Comparison of ENCODE assay signal across 15 mouse cellular contexts in genomic region chr14:21820880-21821505, GRCm38 (mm10). TPM values are rescaled to one million over a fixed set of nuclear protein-coding genes. Genes with fewer than 3 reads are reported as not detected.
DNase-seq lines count a peak whose midpoint lies in the region; ATAC-seq and TF ChIP-seq lines count a peak whose summit lies in the region.
"Had no signal": no experiment of that assay in that cellular context is flagged by ENCODE, and none has a peak within 500 bp of the region (broad histone marks: within the 10 kb centered on the region; RNA-seq: fewer than 3 reads in every experiment).

No protein-coding gene starts in this region.

- no peak overlapping the region for H3K9ac ChIP-seq in limb, embryonic 15.5 days
- H3K9ac ChIP-seq in liver, postnatal 0 days (replicated peaks), result no peak overlapping the region
- H3K9ac ChIP-seq: limb, embryonic 13.5 days had no signal

- H3K36me3 ChIP-seq in limb, embryonic 15.5 days, result no peaks in the 10 kb centered on the region
- no peaks in the 10 kb centered on the region for H3K36me3 ChIP-seq in limb, embryonic 10.5 days
- H3K36me3 ChIP-seq in liver, postnatal 0 days (replicated peaks; ENCODE audit: insufficient read depth, low read length), result no peaks in the 10 kb centered on the region
- H3K36me3 ChIP-seq: limb, embryonic 13.5 days had no signal

- ATAC-seq in limb, embryonic 15.5 days (ENCODE audit: insufficient number of reproducible peaks, low FRiP score, low TSS enrichment, low read depth), result 0 out of 2 replicates have a peak, but pooled peaks have one; percentile 23
- ATAC-seq in liver, postnatal 0 days, result no peak

- no peak overlapping the region for H3K27ac ChIP-seq in limb, embryonic 15.5 days
- H3K27ac ChIP-seq in limb, embryonic 10.5 days, result no peak overlapping the region
- H3K27ac ChIP-seq in liver, postnatal 0 days (ENCODE audit: low read depth), result no peak overlapping the region
- H3K27ac ChIP-seq: limb, embryonic 13.5 days had no signal

- peak; percentile 57 for TF ChIP-seq CTCF in liver, postnatal 0 days (IDR thresholded peaks at IDR 0.05; ENCODE audit: low read depth)

- no peak for TF ChIP-seq EP300 in liver, postnatal 0 days (IDR thresholded peaks at IDR 0.05; ENCODE audit: low read depth)

- H3K27me3 ChIP-seq in limb, embryonic 15.5 days, result no peaks in the 10 kb centered on the region
- no peaks in the 10 kb centered on the region for H3K27me3 ChIP-seq in limb, embryonic 10.5 days (ENCODE audit: low read depth, poor library complexity, severe bottlenecking)
- no peaks in the 10 kb centered on the region for H3K27me3 ChIP-seq in liver, postnatal 0 days (ENCODE audit: insufficient read depth, low read length)
- H3K27me3 ChIP-seq: limb, embryonic 13.5 days had no signal

- H3K4me3 ChIP-seq in limb, embryonic 15.5 days, result no peak overlapping the region
- no peak overlapping the region for H3K4me3 ChIP-seq in limb, embryonic 10.5 days
- no peak overlapping the region for H3K4me3 ChIP-seq in liver, postnatal 0 days (ENCODE audit: low read depth, low read length)
- H3K4me3 ChIP-seq: limb, embryonic 13.5 days had no signal

- DNase-seq in adrenal gland, postnatal 14 days, result peak; percentile 21
- DNase-seq in adrenal gland, adult 8-10 months, result no peak
- DNase-seq in limb, embryonic 10.5 days (ENCODE audit: low spot score), result no peak
- peak; percentile 60 for DNase-seq in adipocyte (ENCODE audit: low spot score)
- no peak for DNase-seq in liver, postnatal 0 days
- DNase-seq in frontal cortex, adult 2 months (ENCODE audit: extremely low spot score in 1 of 2, low spot score in 1 of 2), result no peak
- DNase-seq in layer of hippocampus, postnatal 10 days (ENCODE audit: low spot score in 2 of 2), result no peak
- DNase-seq: B cell, adult 2 months; cerebellum, adult 8-10 months; heart, postnatal 4 days; kidney, postnatal 36 days; layer of hippocampus, postnatal 36 days; spleen, adult 18-20 months had no signal

- peaks cover 10% of the 10 kb centered on the region; the same call in 1 of the 2 replicates for H3K4me1 ChIP-seq in limb, embryonic 15.5 days
- H3K4me1 ChIP-seq in limb, embryonic 10.5 days, result peaks cover 13% of the 10 kb centered on the region; the same call in 1 of the 2 replicates
- peaks cover 14% of the 10 kb centered on the region for H3K4me1 ChIP-seq in liver, postnatal 0 days (ENCODE audit: insufficient read depth)

- H3K9me3 ChIP-seq in limb, embryonic 15.5 days, result no peaks in the 10 kb centered on the region
- no peaks in the 10 kb centered on the region for H3K9me3 ChIP-seq in limb, embryonic 10.5 days (replicated peaks)
- no peaks in the 10 kb centered on the region for H3K9me3 ChIP-seq in liver, postnatal 0 days (ENCODE audit: low read length)
- H3K9me3 ChIP-seq: limb, embryonic 13.5 days had no signal

- 88% methylated on average over 4 of the region's 4 CpGs for whole genome bisulfite sequencing in limb, embryonic 15.5 days
- 91% methylated on average over 4 of the region's 4 CpGs for WGBS in limb, embryonic 10.5 days
- 81% methylated on average over 4 of the region's 4 CpGs for WGBS in liver, postnatal 0 days (ENCODE audit: insufficient replicate concordance)

- H3K4me2 ChIP-seq in limb, embryonic 15.5 days, result no peak overlapping the region
- no peak overlapping the region for H3K4me2 ChIP-seq in liver, postnatal 0 days (ENCODE audit: low read depth, low read length)
- H3K4me2 ChIP-seq: limb, embryonic 13.5 days had no signal

RNA-seq across cellular contexts. Expression of gene Vdac2, which starts 4.0 kb away (rescaled TPM):
- total RNA-seq in adrenal gland, postnatal 14 days (2021), result 239 and 261 TPM in 2 replicates
- total RNA-seq in adrenal gland, adult 8-10 months (2022), result 100 to 1,000 TPM; 190 to 233 (median 209) TPM
- polyA plus RNA-seq in limb, embryonic 15.5 days (2015; fragmentation: Nextera tagmentation; extraction: Ambion mirVana), result 207 and 225 TPM in 2 replicates
- polyA plus RNA-seq in limb, embryonic 10.5 days (2016; fragmentation: Nextera tagmentation; extraction: Ambion mirVana), result 301 and 316 TPM in 2 replicates
- polyA plus RNA-seq in liver, postnatal 0 days (2015; fragmentation: Nextera tagmentation; extraction: Ambion mirVana), result 128 and 129 TPM in 2 replicates
- 203 and 215 TPM in 2 replicates for polyA plus RNA-seq in frontal cortex, adult 2 months (2012; rRNA removed)
- total RNA-seq in layer of hippocampus, postnatal 10 days (2021), result 100 to 1,000 TPM; 201 to 224 TPM

RNA-seq across cellular contexts. Expression of gene Comtd1, which starts 27.8 kb away (rescaled TPM):
- 36.2 and 38.0 TPM in 2 replicates for total RNA-seq in adrenal gland, postnatal 14 days (2021)
- 10 to 100 TPM; 75.0 to 92.2 (median 80.6) TPM for total RNA-seq in adrenal gland, adult 8-10 months (2022)
- polyA plus RNA-seq in limb, embryonic 15.5 days (2015; fragmentation: Nextera tagmentation; extraction: Ambion mirVana), result 21.7 and 22.5 TPM in 2 replicates
- 20.9 and 29.8 TPM in 2 replicates for polyA plus RNA-seq in limb, embryonic 10.5 days (2016; fragmentation: Nextera tagmentation; extraction: Ambion mirVana)
- polyA plus RNA-seq in liver, postnatal 0 days (2015; fragmentation: Nextera tagmentation; extraction: Ambion mirVana), result 14.2 TPM in 2 replicates
- 29.9 and 31.3 TPM in 2 replicates for polyA plus RNA-seq in frontal cortex, adult 2 months (2012; rRNA removed)
- 10 to 100 TPM; 42.1 to 44.5 TPM for total RNA-seq in layer of hippocampus, postnatal 10 days (2021)

Comparison
In these comparisons a context has a peak if more than half of its experiments do, and no peak if none do; other contexts are left out.
1. DNase-seq: peak in adrenal gland, postnatal 14 days (single experiment) and adipocyte (single experiment); none in adrenal gland, adult 8-10 months (single experiment), limb, embryonic 10.5 days (single experiment), liver, postnatal 0 days (single experiment), frontal cortex, adult 2 months (0 of 2) and layer of hippocampus, postnatal 10 days (0 of 2).